Mouse (Mus musculus) forebrain, embryonic 16.5 days (tissue): ENCODE data around the gene Dennd6b. TPM values are rescaled to one million over a fixed set of nuclear protein-coding genes. Genes with fewer than 3 reads are reported as not detected.

ENCODE experiments used
- ATAC-seq: fragments of 200-750 bp; cut with Nextera tagmentation; 2 replicates; pipeline ENCODE4 v1.8.0; 2017; ENCODE audit warnings: mild to moderate bottlenecking, moderate library complexity
- H3K27ac ChIP-seq: fragments of 300-500 bp; sonication (generic); 2 replicates; pipeline ENCODE4 v1.5.1; 2014; ENCODE audit warnings: low read length, control low read depth
- H3K27me3 ChIP-seq: fragments of 300-500 bp; sonication (generic); replicated peaks from 2 replicates; pipeline ENCODE4 v1.6.1; 2014; ENCODE audit warnings: low read length; ENCODE audit not compliant: control insufficient read depth, insufficient read depth
- H3K36me3 ChIP-seq: fragments of 300-500 bp; sonication (generic); 2 replicates; pipeline ENCODE4 v1.6.1; 2014; ENCODE audit not compliant: control insufficient read depth, insufficient read depth
- H3K4me1 ChIP-seq: fragments of 300-500 bp; sonication (generic); replicated peaks from 2 replicates; pipeline ENCODE4 v1.6.1; 2014; ENCODE audit warnings: low read length; ENCODE audit not compliant: control insufficient read depth, insufficient read depth
- H3K4me2 ChIP-seq: fragments of 300-500 bp; sonication (generic); 2 replicates; pipeline ENCODE4 v1.6.1; 2014; ENCODE audit warnings: mild to moderate bottlenecking, low read length, control low read depth
- H3K4me3 ChIP-seq: fragments of 300-500 bp; sonication (generic); replicated peaks from 2 replicates; pipeline ENCODE4 v1.5.1; 2014; ENCODE audit warnings: mild to moderate bottlenecking, low read length, control low read depth
- H3K9ac ChIP-seq: fragments of 300-500 bp; sonication (generic); replicated peaks from 2 replicates; pipeline ENCODE4 v1.6.1; 2014; ENCODE audit warnings: low read depth, low read length, control low read depth
- H3K9me3 ChIP-seq: fragments of 300-500 bp; sonication (generic); 2 replicates; pipeline ENCODE4 v1.6.1; 2016; ENCODE audit warnings: low read length; ENCODE audit not compliant: control insufficient read depth
- WGBS: fragments of 180-500 bp; shearing (Covaris S2); extraction: QIAGEN DNeasy Blood & Tissue Kit; methylation state at CpG from one replicate; pipeline ENCODE4 v1.1.7; 2014; 5-methylcytosine and 5-hydroxymethylcytosine counted together
- polyA plus RNA-seq: library from polyadenylated mRNA; unstranded; fragments of >200 nt; fragmentation: Nextera tagmentation; extraction: Ambion mirVana; gene quantifications from 2 replicates; pipeline ENCODE4 v1.2.1, GENCODE M21; 2015

Dennd6b gene
- polyA plus RNA-seq, 1 experiment from 2014 or later = 83.2 TPM

GRCm38 (mm10) chr15:89141905-89142304, 54.4 kb downstream of the Dennd6b start:
- ATAC-seq = no peak
- H3K4me2 ChIP-seq = no peak overlapping the region
- H3K9ac ChIP-seq = no peak overlapping the region
- no peak overlapping the region for H3K27ac ChIP-seq
- WGBS = 72% methylated on average over 4 of the region's 4 CpGs
- no peaks in the 10 kb centered on the region for H3K9me3 ChIP-seq
- H3K36me3 ChIP-seq = peaks cover 3% of the 10 kb centered on the region; the same call in 1 of the 2 replicates
- H3K27me3 ChIP-seq = peaks cover 7% of the 10 kb centered on the region
- H3K4me3 ChIP-seq = no peak overlapping the region
- H3K4me1 ChIP-seq = peaks cover 25% of the 10 kb centered on the region

- no peak overlapping the region for H3K27ac ChIP-seq
- peaks cover 7% of the 10 kb centered on the region for H3K27me3 ChIP-seq
- ATAC-seq = no peak
- H3K4me1 ChIP-seq = peaks cover 20% of the 10 kb centered on the region
- no peak overlapping the region for H3K9ac ChIP-seq
- H3K36me3 ChIP-seq = peaks cover 3% of the 10 kb centered on the region; the same call in 1 of the 2 replicates
- H3K9me3 ChIP-seq = no peaks in the 10 kb centered on the region
- WGBS = 31% methylated on average over 5 of the region's 5 CpGs
- H3K4me2 ChIP-seq = no peak overlapping the region
- no peak overlapping the region for H3K4me3 ChIP-seq
These were observed 54.9 kb downstream of the Dennd6b start for GRCm38 (mm10) chr15:89141443-89141842.

DNA sequence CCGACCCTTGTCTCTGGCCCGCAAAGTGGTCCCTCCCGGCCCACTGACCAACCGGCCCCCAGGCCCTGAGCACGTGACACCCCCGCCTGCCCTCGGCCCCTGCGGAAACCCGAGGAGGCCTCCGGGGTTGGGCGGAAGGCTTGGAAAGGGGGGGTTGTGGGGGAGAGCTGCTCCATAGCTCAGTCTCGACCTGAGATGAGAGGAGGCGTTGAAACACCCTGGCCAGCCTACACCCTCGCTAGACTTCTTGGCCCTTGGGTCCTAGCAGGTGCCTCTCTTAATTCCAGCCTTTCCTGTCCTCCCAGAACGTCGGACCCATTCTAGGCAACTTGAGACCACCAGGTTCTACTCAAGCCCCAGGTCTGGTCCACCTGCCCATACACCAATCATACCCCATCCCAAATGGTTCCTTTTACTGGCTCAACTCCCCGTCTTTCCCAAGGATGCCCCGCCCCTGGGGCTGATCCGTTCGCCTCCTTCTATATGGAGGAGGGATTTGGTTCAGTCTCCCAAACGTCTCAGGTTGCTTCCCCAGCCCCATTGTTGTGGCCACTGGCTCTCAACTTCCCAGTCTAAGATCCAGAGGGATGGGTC, 55.5 kb downstream of the Dennd6b start, which contains the start of gene Mapk12:
Mapk12 (minus strand) TSS at position 45 of the 594 bp plus-strand sequence.
- peak within 1 kb of the TSS; percentile 66 for H3K9ac ChIP-seq
- peaks cover 3% of the 10 kb centered on the region; the same call in 1 of the 2 replicates for H3K36me3 ChIP-seq
- WGBS = under 1% methylated on average over 20 of the region's 21 CpGs
- H3K9me3 ChIP-seq = no peaks in the 10 kb centered on the region
- peak; percentile 61 for ATAC-seq
- H3K4me3 ChIP-seq = peak within 1 kb of the TSS; percentile 50
- H3K4me2 ChIP-seq = peak within 1 kb of the TSS; percentile 95
- H3K4me1 ChIP-seq = peaks cover 16% of the 10 kb centered on the region
- no peak within 1 kb of the TSS for H3K27ac ChIP-seq
- peaks cover 7% of the 10 kb centered on the region for H3K27me3 ChIP-seq

GRCm38 (mm10) chr15:89140048-89140658, 56.1 kb downstream of the Dennd6b start:
- 0% methylated on average over 53 of the region's 53 CpGs for WGBS
- ATAC-seq = peak; percentile 50

GRCm38 (mm10) chr15:89138531-89138930, 57.8 kb downstream of the Dennd6b start:
- H3K36me3 ChIP-seq = no peaks in the 10 kb centered on the region
- H3K9ac ChIP-seq = no peak overlapping the region
- WGBS = 95% methylated on average over 6 of the region's 6 CpGs
- ATAC-seq = no peak
- H3K4me3 ChIP-seq = no peak overlapping the region
- no peak overlapping the region for H3K27ac ChIP-seq
- peaks cover 16% of the 10 kb centered on the region for H3K4me1 ChIP-seq
- peaks cover 7% of the 10 kb centered on the region for H3K27me3 ChIP-seq
- H3K9me3 ChIP-seq = no peaks in the 10 kb centered on the region
- H3K4me2 ChIP-seq = no peak overlapping the region

More at GRCm38 (mm10) chr15:89140048-89140658, 56.1 kb downstream of the Dennd6b start:
- H3K4me1 ChIP-seq = peaks cover 16% of the 10 kb centered on the region
- no peak overlapping the region for H3K27ac ChIP-seq
- H3K9ac ChIP-seq = peak overlapping the region; percentile 66
- no peaks in the 10 kb centered on the region for H3K9me3 ChIP-seq
- peak overlapping the region; percentile 95 for H3K4me2 ChIP-seq
- H3K27me3 ChIP-seq = peaks cover 7% of the 10 kb centered on the region
- peak overlapping the region; percentile 50 for H3K4me3 ChIP-seq
- peaks cover 3% of the 10 kb centered on the region; the same call in 1 of the 2 replicates for H3K36me3 ChIP-seq

GRCm38 (mm10) chr15:89138046-89138405, 58.3 kb downstream of the Dennd6b start:
- Histone ChIP-seq H3K4me3 (no peak overlapping the region), H3K27ac (no peak overlapping the region), H3K27me3 (peaks cover 7% of the 10 kb centered on the region), H3K36me3 (no peaks in the 10 kb centered on the region), H3K9me3 (no peaks in the 10 kb centered on the region), H3K4me2 (no peak overlapping the region), H3K4me1 (peaks cover 16% of the 10 kb centered on the region), H3K9ac (no peak overlapping the region)
- no peak for ATAC-seq
- WGBS = 89% methylated on average over 7 of the region's 7 CpGs

GRCm38 (mm10) chr15:89137378-89138045, 58.8 kb downstream of the Dennd6b start:
- no peak overlapping the region for H3K4me2 ChIP-seq
- no peaks in the 10 kb centered on the region for H3K36me3 ChIP-seq
- no peak overlapping the region for H3K4me3 ChIP-seq
- no peak overlapping the region for H3K27ac ChIP-seq
- no peak for ATAC-seq
- H3K9me3 ChIP-seq = no peaks in the 10 kb centered on the region
- H3K27me3 ChIP-seq = peaks cover 7% of the 10 kb centered on the region
- H3K9ac ChIP-seq = no peak overlapping the region
- peaks cover 16% of the 10 kb centered on the region for H3K4me1 ChIP-seq
- 75% methylated on average over 11 of the region's 11 CpGs for WGBS

DNA sequence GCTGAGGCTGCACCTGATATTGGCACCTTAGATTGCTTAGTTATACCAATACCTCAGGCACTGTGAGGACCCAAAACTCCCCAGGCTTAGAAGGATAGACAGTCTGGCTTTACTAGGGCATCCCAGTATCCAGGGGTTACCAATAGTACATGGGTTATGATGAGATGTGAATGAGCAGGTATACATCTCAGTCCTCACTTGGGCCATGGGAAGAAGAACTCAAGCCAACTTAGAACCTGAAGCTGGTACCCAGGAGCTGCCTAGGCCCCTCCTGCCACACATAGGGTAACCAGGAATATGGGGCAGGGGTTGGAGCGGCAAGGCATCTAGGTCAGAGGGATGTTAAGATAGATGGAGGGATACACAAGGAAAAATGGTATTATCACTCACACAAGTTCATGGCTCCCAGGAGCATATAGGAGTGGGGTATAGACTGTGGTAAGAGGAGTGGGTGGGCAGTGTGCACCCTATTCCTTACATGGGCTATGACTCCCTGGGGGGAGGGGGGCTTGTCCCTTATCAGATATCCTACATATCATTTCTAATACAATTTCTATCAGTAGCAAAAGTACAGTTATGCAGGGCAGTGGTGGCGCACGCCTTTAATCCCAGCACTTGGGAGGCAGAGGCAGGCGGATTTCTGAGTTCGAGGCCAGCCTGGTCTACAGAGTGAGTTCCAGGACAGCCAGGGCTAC, 59.7 kb downstream of the Dennd6b start:
- Histone ChIP-seq H3K4me1 (peaks cover 16% of the 10 kb centered on the region), H3K27me3 (peaks cover 7% of the 10 kb centered on the region), H3K4me3 (no peak overlapping the region), H3K27ac (no peak overlapping the region), H3K4me2 (no peak overlapping the region), H3K9ac (no peak overlapping the region), H3K36me3 (no peaks in the 10 kb centered on the region), H3K9me3 (no peaks in the 10 kb centered on the region)
- 96% methylated on average over 4 of the region's 5 CpGs for WGBS
- no peak for ATAC-seq
